Mouse (Mus musculus) intestine, embryonic 15.5 days (tissue): ENCODE data around the gene Copz1. TPM values are rescaled to one million over a fixed set of nuclear protein-coding genes. Genes with fewer than 3 reads are reported as not detected.

Experiments
- ATAC-seq: fragments of 200-750 bp; cut with Nextera tagmentation; 2 replicates; pipeline ENCODE4 v1.8.0; 2017; ENCODE audit warnings: moderate TSS enrichment, moderate library complexity
- H3K27ac ChIP-seq: fragments of 300-500 bp; sonication (generic); 2 replicates; pipeline ENCODE4 v1.5.1; 2015; ENCODE audit warnings: mild to moderate bottlenecking, inconsistent platforms
- H3K27me3 ChIP-seq: fragments of 300-500 bp; sonication (generic); replicated peaks from 2 replicates; pipeline ENCODE4 v1.6.1; 2015; ENCODE audit warnings: inconsistent platforms
- H3K36me3 ChIP-seq: fragments of 300-500 bp; sonication (generic); 2 replicates; pipeline ENCODE4 v1.6.1; 2015; ENCODE audit warnings: inconsistent platforms
- H3K4me1 ChIP-seq: fragments of 300-500 bp; sonication (generic); replicated peaks from 2 replicates; pipeline ENCODE4 v1.6.1; 2015; ENCODE audit warnings: inconsistent platforms
- H3K4me2 ChIP-seq: fragments of 300-500 bp; sonication (generic); replicated peaks from 2 replicates; pipeline ENCODE4 v1.6.1; 2015; ENCODE audit warnings: mild to moderate bottlenecking, inconsistent platforms
- H3K4me3 ChIP-seq: fragments of 300-500 bp; sonication (generic); replicated peaks from 2 replicates; pipeline ENCODE4 v1.5.1; 2015; ENCODE audit warnings: inconsistent platforms
- H3K9ac ChIP-seq: fragments of 300-500 bp; sonication (generic); 2 replicates; pipeline ENCODE4 v1.6.1; 2015; ENCODE audit warnings: inconsistent platforms
- H3K9me3 ChIP-seq: fragments of 300-500 bp; sonication (generic); 2 replicates; pipeline ENCODE4 v1.6.1; 2016; ENCODE audit warnings: inconsistent platforms
- WGBS: fragments of 180-500 bp; shearing (Covaris S2); methylation state at CpG from one replicate; pipeline ENCODE4 v1.1.7; 2015; 5-methylcytosine and 5-hydroxymethylcytosine counted together
- polyA plus RNA-seq: library from polyadenylated mRNA; unstranded; fragments of >200 nt; fragmentation: Nextera tagmentation; extraction: Ambion mirVana; gene quantifications from 2 replicates; pipeline ENCODE4 v1.2.1, GENCODE M21; 2015

The Copz1 gene
- polyA plus RNA-seq, 1 experiment from 2014 or later, result 262 TPM

GRCm38 (mm10) chr15:103307125-103307524 is 34.6 kb downstream of the Copz1 start:
- H3K9ac ChIP-seq, result no peak overlapping the region
- H3K4me2 ChIP-seq, result peak overlapping the region; percentile 38; the same call in 1 of the 2 replicates
- H3K4me3 ChIP-seq, result no peak overlapping the region
- no peaks in the 10 kb centered on the region for H3K27me3 ChIP-seq
- H3K27ac ChIP-seq, result peak overlapping the region; percentile 96
- no peaks in the 10 kb centered on the region for H3K9me3 ChIP-seq
- H3K4me1 ChIP-seq, result peaks cover 51% of the 10 kb centered on the region
- 3% methylated on average over 7 of the region's 7 CpGs for WGBS
- no peaks in the 10 kb centered on the region for H3K36me3 ChIP-seq
- 0 out of 2 replicates have a peak, but pooled peaks have one; percentile 3 for ATAC-seq

DNA sequence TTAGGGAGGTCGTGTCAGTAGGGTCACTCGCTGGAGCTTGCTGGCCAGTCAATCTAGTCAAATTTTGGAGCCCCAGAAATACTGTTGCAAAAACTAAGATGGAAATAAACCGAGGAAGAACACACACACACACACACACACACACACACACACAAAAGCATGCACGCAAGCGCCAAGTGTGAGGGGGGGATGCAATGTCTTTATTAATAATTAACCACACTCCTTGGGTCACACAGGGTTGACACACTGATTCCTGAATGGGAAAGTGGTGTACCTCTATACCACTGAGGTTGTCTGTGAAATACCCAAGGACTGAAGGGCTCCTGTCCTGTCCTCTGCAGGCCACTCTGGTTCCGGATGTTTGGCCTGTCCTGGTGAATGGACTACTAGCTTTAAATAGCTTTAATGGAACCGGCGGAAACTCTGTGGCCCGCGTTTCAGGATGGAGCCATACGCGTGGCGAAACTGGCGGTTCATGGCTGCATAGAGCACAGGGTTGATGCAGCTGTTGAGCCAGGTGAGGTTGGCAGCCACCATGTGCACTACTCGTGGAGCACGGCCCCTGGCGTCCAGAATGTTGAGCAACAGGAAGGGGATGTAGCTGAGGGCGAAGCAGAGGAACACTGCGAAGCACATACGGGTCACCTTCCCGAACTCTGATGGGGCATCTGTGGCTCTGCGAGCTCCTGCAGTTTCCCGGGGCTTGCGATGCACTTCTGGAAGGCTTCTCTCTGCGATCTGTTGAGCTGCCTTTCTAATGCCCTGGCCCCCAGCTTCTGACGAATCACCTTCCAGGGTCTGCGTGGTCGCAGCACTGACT is 35.8 kb downstream of the Copz1 start:
- 36% methylated on average over 28 of the region's 28 CpGs for WGBS
- H3K4me2 ChIP-seq, result peak overlapping the region; percentile 40
- ATAC-seq, result no peak

GRCm38 (mm10) chr15:103308876-103309580 is 36.5 kb downstream of the Copz1 start:
- H3K4me1 ChIP-seq, result peaks cover 35% of the 10 kb centered on the region
- no peaks in the 10 kb centered on the region for H3K27me3 ChIP-seq
- no peak for ATAC-seq
- H3K27ac ChIP-seq, result no peak overlapping the region
- H3K9ac ChIP-seq, result peak overlapping the region; percentile 18; the same call in 1 of the 2 replicates
- H3K36me3 ChIP-seq, result no peaks in the 10 kb centered on the region
- WGBS, result 67% methylated on average over 26 of the region's 26 CpGs
- peak overlapping the region; percentile 40 for H3K4me2 ChIP-seq
- no peaks in the 10 kb centered on the region for H3K9me3 ChIP-seq
- H3K4me3 ChIP-seq, result 0 out of 2 replicates have a peak overlapping the region, but pooled peaks have one; percentile 4

More for the DNA sequence above, 35.8 kb downstream of the Copz1 start:
- H3K9me3 ChIP-seq, result no peaks in the 10 kb centered on the region
- no peaks in the 10 kb centered on the region for H3K27me3 ChIP-seq
- 0 out of 2 replicates have a peak overlapping the region, but pooled peaks have one; percentile 4 for H3K4me3 ChIP-seq
- H3K4me1 ChIP-seq, result peaks cover 39% of the 10 kb centered on the region
- no peaks in the 10 kb centered on the region for H3K36me3 ChIP-seq
- H3K9ac ChIP-seq, result peak overlapping the region; percentile 18; the same call in 1 of the 2 replicates
- no peak overlapping the region for H3K27ac ChIP-seq

- Histone ChIP-seq H3K4me3 (no peak within 1 kb of the TSS), H3K27me3 (no peaks in the 10 kb centered on the region), H3K9ac (no peak within 1 kb of the TSS), H3K27ac (no peak within 1 kb of the TSS), H3K9me3 (no peaks in the 10 kb centered on the region), H3K4me2 (no peak within 1 kb of the TSS), H3K36me3 (no peaks in the 10 kb centered on the region), H3K4me1 (peaks cover 42% of the 10 kb centered on the region)
- 62% methylated on average over 6 of the region's 6 CpGs for WGBS
- ATAC-seq, result no peak
These were observed 37.9 kb downstream of the Copz1 start, which contains the start of gene Gpr84 for GRCm38 (mm10) chr15:103310365-103310910. Gene Gpr84, minus strand, starts transcription at chr15:103310612.

DNA sequence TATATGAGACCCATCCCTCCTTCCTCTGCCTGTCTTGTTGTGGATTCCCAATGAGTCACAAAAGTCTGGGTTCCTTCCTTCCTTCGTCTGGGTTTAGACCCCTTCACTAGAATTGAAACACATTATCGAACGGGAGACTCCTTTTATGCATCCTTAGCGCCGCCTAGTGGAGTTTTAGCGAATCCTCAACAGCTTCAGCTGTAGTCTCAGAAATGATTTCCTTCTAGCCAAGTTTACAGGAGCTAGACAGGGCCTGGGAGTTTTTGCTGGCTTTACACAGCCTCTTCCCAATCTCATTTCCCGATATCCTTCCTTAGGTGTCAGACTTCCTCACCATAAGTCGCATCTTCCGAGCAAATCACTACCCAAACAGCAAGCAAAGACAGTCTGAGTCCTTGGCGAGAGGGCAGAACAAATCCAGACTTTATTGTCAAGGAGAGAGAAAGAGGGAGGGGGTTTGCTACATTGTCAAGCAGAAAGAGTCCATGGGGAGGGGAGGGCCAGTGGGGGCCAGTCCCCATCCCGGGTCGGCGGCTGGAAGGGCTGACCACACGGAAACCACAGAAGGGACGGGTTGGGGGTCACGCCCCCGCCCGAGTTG is 41.1 kb downstream of the Copz1 start:
- WGBS, result 19% methylated on average over 18 of the region's 18 CpGs
- ATAC-seq, result peak; percentile 19; the same call in 1 of the 2 replicates
- H3K9ac ChIP-seq, result 0 out of 2 replicates have a peak overlapping the region, but pooled peaks have one; percentile 4
- H3K4me3 ChIP-seq, result no peak overlapping the region
- H3K27ac ChIP-seq, result no peak overlapping the region
- H3K27me3 ChIP-seq, result no peaks in the 10 kb centered on the region
- peak overlapping the region; percentile 72 for H3K4me2 ChIP-seq
- H3K4me1 ChIP-seq, result peaks cover 27% of the 10 kb centered on the region
- H3K36me3 ChIP-seq, result no peaks in the 10 kb centered on the region
- H3K9me3 ChIP-seq, result no peaks in the 10 kb centered on the region

- Histone ChIP-seq H3K4me2 (peak overlapping the region; percentile 72), H3K4me3 (peak overlapping the region; percentile 25; the same call in 1 of the 2 replicates), H3K36me3 (no peaks in the 10 kb centered on the region), H3K9ac (0 out of 2 replicates have a peak overlapping the region, but pooled peaks have one; percentile 4), H3K27me3 (no peaks in the 10 kb centered on the region), H3K4me1 (peaks cover 22% of the 10 kb centered on the region), H3K9me3 (no peaks in the 10 kb centered on the region), H3K27ac (no peak overlapping the region)
- ATAC-seq, result 0 out of 2 replicates have a peak, but pooled peaks have one; percentile 11
- WGBS, result 45% methylated on average over 22 of the region's 22 CpGs
These were observed 41.7 kb downstream of the Copz1 start for GRCm38 (mm10) chr15:103314181-103314580.

- ATAC-seq, result peak; percentile 80
- Histone ChIP-seq H3K4me2 (peak overlapping the region; percentile 72), H3K4me3 (peak overlapping the region; percentile 25), H3K27ac (0 out of 2 replicates have a peak overlapping the region, but pooled peaks have one; percentile 9), H3K9me3 (no peaks in the 10 kb centered on the region), H3K4me1 (peaks cover 20% of the 10 kb centered on the region), H3K36me3 (no peaks in the 10 kb centered on the region), H3K27me3 (no peaks in the 10 kb centered on the region), H3K9ac (peak overlapping the region; percentile 44)
- 6% methylated on average over 18 of the region's 18 CpGs for WGBS
These were observed 42.5 kb downstream of the Copz1 start for GRCm38 (mm10) chr15:103315011-103315502.

DNA sequence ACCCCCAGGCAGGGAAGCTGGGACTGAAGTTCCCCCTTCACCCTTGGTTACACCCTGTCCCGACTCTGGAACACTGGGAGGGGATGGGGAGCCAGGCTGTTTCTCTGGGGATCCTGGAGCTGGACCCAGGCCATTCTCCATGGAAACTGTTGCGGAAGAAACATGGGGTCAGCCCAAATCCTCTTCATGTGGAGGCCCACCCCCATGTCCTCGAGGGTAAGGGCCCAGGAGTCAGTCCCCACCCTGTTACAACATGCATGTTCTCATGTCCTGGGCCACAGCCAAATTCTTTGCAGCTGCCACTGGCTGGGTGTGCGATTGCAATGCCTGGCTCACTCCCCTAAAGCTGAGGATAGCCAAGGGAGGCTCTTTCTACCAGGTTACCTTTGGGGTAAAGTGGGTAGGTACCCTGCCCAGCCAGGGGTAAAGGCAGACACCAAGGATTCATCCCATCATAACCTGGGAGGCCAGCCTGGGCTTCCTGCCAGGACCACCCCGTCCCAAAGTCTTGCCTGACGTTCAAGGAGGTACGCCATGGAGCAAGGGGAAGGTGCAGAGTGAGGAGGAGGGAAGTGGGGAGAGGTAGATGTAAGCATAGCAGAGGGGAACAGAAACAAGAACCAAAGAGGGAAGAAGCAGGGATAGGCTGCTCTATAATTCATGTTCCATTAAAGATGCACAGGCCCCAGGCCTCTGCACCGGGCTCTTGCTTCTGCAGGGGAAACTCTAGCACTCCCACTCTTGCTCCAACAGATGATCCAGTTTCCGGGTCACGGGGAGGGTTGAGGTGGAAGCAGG is 43.7 kb downstream of the Copz1 start:
- Histone ChIP-seq H3K36me3 (no peaks in the 10 kb centered on the region), H3K4me3 (no peak overlapping the region), H3K9ac (no peak overlapping the region), H3K27me3 (no peaks in the 10 kb centered on the region), H3K27ac (no peak overlapping the region), H3K9me3 (no peaks in the 10 kb centered on the region), H3K4me2 (no peak overlapping the region), H3K4me1 (peaks cover 23% of the 10 kb centered on the region)
- peak; percentile 18; the same call in 1 of the 2 replicates for ATAC-seq
- 72% methylated on average over 10 of the region's 10 CpGs for WGBS

DNA sequence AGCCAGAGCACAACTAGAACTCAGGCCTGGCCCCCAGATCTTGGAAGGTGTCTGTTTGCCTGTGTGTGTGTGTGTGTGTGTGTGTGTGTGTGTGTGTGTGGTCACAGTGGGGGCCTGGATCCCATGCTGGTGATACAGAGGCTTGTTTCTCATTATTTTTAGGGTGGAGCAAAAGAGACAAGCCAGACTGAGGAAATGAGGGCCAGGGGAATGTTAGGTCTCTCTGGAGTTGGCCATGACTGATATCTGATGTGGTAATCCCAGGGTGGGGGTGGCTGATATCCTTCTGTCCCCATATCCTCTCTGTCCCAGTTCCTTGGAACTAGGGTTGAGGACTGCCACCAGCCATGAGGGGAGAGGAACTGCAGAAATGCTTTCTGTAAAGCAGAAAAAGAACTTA is 44.6 kb downstream of the Copz1 start:
- Histone ChIP-seq H3K27me3 (no peaks in the 10 kb centered on the region), H3K9ac (no peak overlapping the region), H3K27ac (no peak overlapping the region), H3K36me3 (no peaks in the 10 kb centered on the region), H3K4me1 (peaks cover 28% of the 10 kb centered on the region), H3K4me3 (no peak overlapping the region), H3K4me2 (no peak overlapping the region), H3K9me3 (no peaks in the 10 kb centered on the region)
- no peak for ATAC-seq

DNA sequence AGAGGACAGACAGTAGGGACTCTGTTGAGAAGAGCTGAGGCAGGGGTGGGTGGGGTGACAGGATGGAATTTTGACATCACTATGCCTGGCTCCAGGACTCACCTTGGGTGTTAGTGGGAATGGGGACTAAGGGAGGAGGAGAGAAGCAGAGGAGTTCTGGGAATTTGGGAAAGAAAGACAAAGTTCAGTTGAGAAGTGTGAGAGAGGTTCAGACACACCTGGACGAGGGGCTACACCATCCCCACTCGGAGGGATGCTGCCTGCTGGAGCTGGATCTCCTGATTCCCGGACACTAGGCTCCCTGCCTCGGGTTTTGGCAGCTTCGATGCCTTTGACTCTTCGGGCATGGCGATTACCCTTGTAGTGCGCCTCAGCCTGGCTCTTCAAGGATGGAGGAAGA is 45.2 kb downstream of the Copz1 start:
- no peaks in the 10 kb centered on the region for H3K36me3 ChIP-seq

More for the DNA sequence above, 45.2 kb downstream of the Copz1 start:
- 91% methylated on average over 8 of the region's 8 CpGs for WGBS
- H3K9me3 ChIP-seq, result no peaks in the 10 kb centered on the region
- H3K27ac ChIP-seq, result no peak overlapping the region
- no peak overlapping the region for H3K4me3 ChIP-seq
- H3K27me3 ChIP-seq, result no peaks in the 10 kb centered on the region
- peaks cover 34% of the 10 kb centered on the region for H3K4me1 ChIP-seq
- H3K4me2 ChIP-seq, result no peak overlapping the region
- ATAC-seq, result no peak
- peak overlapping the region; percentile 4; the same call in 1 of the 2 replicates for H3K9ac ChIP-seq
